7 mouse cellular contexts compared by ENCODE assay signal in genomic region chr3:89963221-89963763, GRCm38 (mm10). TPM values are rescaled to one million over a fixed set of nuclear protein-coding genes. Genes with fewer than 3 reads are reported as not detected.
DNase-seq lines count a peak whose midpoint lies in the region; ATAC-seq lines count a peak whose summit lies in the region.

Atp8b2 (minus strand) TSS chr3:89963508.

- intact Hi-C loops in left cerebral cortex, postnatal 25 days (cut with DNase I), result loop anchor here (2.0 to 5.0 kb wide), 3 partner anchors 36 to 641 kb away; partner anchors contain the start of genes Efna3 and Hax1

- H3K36me3 ChIP-seq in hindbrain, embryonic 14.5 days (replicated peaks; ENCODE audit: control insufficient read depth, insufficient read depth), result peaks cover 5% of the 10 kb centered on the region
- H3K36me3 ChIP-seq in midbrain, embryonic 10.5 days, result peaks cover 31% of the 10 kb centered on the region

- H3K4me1 ChIP-seq in hindbrain, embryonic 14.5 days (replicated peaks; ENCODE audit: control insufficient read depth, insufficient read depth, low read length), result peaks cover 42% of the 10 kb centered on the region
- peaks cover 62% of the 10 kb centered on the region for H3K4me1 ChIP-seq in midbrain, embryonic 10.5 days

- no peaks in the 10 kb centered on the region for H3K27me3 ChIP-seq in hindbrain, embryonic 14.5 days (ENCODE audit: control insufficient read depth, insufficient read depth, low read length)
- H3K27me3 ChIP-seq in midbrain, embryonic 10.5 days (ENCODE audit: low read depth, poor library complexity, severe bottlenecking), result no peaks in the 10 kb centered on the region

- peak; percentile 80 for ATAC-seq in hindbrain, embryonic 14.5 days (ENCODE audit: low FRiP score)

- DNase-seq in R1 (ENCODE audit: low read depth, low spot score), result peak; percentile 67
- peak; percentile 49 for DNase-seq in cerebellum, adult 8-10 months
- DNase-seq in gastrocnemius, adult 18-20 months (ENCODE audit: low spot score), result peak; percentile 38
- peak; percentile 72 for DNase-seq in hindbrain, embryonic 14.5 days (ENCODE audit: low spot score)
- DNase-seq in left cerebral cortex, postnatal 25 days (ENCODE audit: low spot score in 2 of 2), result peak; percentile 68 to 72
- DNase-seq in midbrain, embryonic 10.5 days (ENCODE audit: low spot score), result peak; percentile 85
- peak; percentile 25 to 51 for DNase-seq in spleen, postnatal 10 days (ENCODE audit: low spot score in 2 of 2)

- peak within 1 kb of the TSS; percentile 95 for H3K4me2 ChIP-seq in hindbrain, embryonic 14.5 days (replicated peaks)

- no peaks in the 10 kb centered on the region for H3K9me3 ChIP-seq in hindbrain, embryonic 14.5 days (ENCODE audit: control insufficient read depth, low read length)
- H3K9me3 ChIP-seq in midbrain, embryonic 10.5 days (replicated peaks), result no peaks in the 10 kb centered on the region

- peak within 1 kb of the TSS; percentile 90 for H3K27ac ChIP-seq in hindbrain, embryonic 14.5 days
- peak within 1 kb of the TSS; percentile 94 for H3K27ac ChIP-seq in midbrain, embryonic 10.5 days (replicated peaks)

- under 1% methylated on average over 21 of the region's 35 CpGs for whole genome bisulfite sequencing in hindbrain, embryonic 14.5 days
- under 1% methylated on average over 31 of the region's 35 CpGs for WGBS in midbrain, embryonic 10.5 days

- H3K9ac ChIP-seq in hindbrain, embryonic 14.5 days, result peak within 1 kb of the TSS; percentile 93

- H3K4me3 ChIP-seq in hindbrain, embryonic 14.5 days (replicated peaks; ENCODE audit: low read length), result peak within 1 kb of the TSS; percentile 92
- peak within 1 kb of the TSS; percentile 80 for H3K4me3 ChIP-seq in midbrain, embryonic 10.5 days

RNA-seq across cellular contexts. Expression of gene Atp8b2, which starts in this region (rescaled TPM):
- total RNA-seq in gastrocnemius, adult 18-20 months (2021), result 1 to 10 TPM; 5.2 to 5.5 TPM
- polyA plus RNA-seq in hindbrain, embryonic 14.5 days (2014; fragmentation: Nextera tagmentation; extraction: Ambion mirVana), result 12.9 and 15.1 TPM in 2 replicates
- total RNA-seq in left cerebral cortex, postnatal 25 days (2021), result 100 to 1,000 TPM in 1 of 2 experiments, 10 to 100 TPM in 1; 93.5 to 110 TPM
- 12.4 and 12.9 TPM in 2 replicates for polyA plus RNA-seq in midbrain, embryonic 10.5 days (2016; fragmentation: Nextera tagmentation; extraction: Ambion mirVana)

Comparison
In these comparisons a context has a peak if more than half of its experiments do, and no peak if none do; other contexts are left out.
1. Peak in every context shown above with its lines: DNase-seq, ATAC-seq, H3K4me3 ChIP-seq and H3K27ac ChIP-seq.
2. RNA of gene Atp8b2 (total RNA-seq): 93.5 to 110 TPM in left cerebral cortex, postnatal 25 days; 5.2 to 5.5 TPM in gastrocnemius, adult 18-20 months; every median in the first group is over 10 times any median in the second.